Mouse (Mus musculus): ENCODE data around the gene Srsf3. TPM values are rescaled to one million over a fixed set of nuclear protein-coding genes. Genes with fewer than 3 reads are reported as not detected.
"Not testable (repeated sequence)": the region's sequence is repeated elsewhere in the genome, so short reads cannot be mapped to it uniquely, and the experiment has no call there.

Srsf3 gene
- 103 and 119 TPM in 2 replicates for polyA plus RNA-seq (2012; rRNA removed)

DNA sequence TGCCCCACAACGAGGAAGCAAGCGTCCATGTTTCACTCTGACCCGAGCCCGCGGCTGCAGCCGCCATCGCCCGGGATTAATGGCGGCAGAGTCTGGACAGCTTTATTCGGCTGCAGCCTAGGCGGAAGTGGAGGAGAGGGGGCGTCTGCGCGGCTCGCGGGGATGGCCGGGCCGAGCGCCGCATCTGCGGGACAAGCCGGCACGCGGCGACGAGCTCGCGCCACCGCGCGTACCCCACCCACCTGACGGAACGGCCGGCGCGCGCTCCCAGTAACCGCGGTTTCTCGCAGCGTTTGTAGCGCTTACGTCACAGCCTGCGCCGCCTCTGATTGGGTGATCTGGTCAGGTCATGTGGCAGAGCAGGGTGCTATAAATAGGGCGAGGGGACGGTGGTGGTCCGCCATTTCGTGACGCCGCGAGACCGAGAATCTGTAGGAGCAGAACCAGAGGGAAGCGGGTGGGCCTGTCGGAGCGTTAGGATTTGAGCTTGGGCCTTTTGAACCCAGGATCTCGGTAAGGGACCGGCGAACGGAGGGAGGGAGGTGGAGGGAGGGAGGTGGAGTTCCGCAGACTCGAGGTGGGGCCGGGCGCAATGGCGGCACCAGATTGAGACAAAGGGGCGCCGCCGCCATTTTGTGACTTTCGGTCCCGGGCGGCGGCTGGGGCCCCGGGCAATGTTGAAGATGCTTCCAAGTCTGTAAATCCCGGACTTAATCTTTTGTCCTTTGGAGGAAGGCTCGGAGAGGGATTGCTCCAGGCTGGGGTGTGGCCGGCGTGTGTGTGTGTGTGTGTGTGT, at the start of gene Srsf3:
TSS of gene Srsf3 (plus strand) at position 355 of the 796 bp plus-strand sequence.
- DNase-seq (ENCODE audit: low read depth), result no peak

DNA sequence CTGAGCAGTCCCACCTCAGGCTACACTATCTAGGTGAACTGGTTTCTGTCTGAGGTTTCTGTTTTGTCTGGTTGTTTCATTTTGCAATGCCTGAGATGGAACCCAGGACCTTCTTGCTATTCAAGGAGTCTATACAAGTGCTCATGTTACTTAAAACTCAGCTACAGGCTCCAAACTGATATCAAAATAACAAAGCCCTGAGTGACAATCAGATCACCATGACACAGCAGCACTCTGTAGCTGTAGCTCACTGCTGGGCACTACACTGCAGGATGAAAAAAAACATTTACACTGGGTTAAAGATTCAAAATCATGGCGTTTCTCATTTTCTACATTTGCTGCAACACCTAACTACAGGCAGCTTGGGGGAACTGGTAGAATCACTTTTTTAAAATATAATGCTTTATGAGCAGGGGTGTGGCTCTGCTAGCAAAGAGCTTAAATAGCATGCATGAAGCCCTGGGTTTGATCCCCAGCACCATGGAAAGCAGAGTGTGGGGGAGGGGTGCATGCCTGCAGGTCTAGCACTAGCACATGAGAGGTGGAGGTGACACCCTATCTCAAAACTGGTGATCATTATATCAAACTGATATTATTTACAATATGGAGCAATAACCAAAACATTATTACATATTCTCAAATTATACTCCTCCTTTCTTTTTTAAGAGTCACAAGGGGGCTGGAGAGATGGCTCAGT, 47.6 kb upstream of the Srsf3 start:
- no peak for DNase-seq (ENCODE audit: low read depth)

DNA sequence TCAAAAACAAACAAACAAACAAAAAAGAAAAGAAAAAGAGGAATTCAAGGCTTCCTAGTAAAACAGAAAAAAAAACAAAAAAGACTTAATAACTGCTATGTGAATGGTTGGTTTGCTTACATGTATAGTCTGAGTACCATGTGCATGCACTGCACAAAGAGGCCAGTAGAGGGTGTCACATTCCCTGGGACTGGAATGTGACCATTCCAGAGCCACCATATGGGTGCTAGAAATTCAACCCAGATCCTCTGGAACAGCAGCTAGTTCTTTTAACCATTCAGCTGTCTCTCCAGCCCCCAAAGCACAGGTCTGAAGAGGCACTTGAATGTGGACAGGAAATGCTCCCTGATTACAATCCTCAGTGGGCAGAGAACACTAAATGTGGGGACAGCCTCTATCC, 45.6 kb upstream of the Srsf3 start:
- DNase-seq (ENCODE audit: low read depth), result no peak

DNA sequence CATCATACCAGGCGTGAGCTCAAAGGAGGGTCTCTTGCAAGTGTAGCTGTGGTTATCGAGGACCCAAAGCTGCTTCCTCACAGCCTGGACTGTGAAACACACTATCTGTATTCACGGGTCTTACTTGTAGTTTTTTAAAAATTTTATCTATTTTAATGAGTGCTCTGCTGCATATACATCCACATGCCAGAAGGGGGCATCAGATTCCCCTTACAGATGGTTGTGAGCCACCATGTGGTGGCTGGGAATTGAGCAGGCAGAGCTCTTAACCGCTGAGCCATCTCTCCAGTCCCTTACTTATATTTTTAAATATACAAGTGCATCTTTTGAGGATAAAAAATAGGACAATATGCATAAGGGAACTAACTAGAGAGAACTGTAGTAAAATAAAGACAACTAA, 44.7 kb upstream of the Srsf3 start:
- no peak for DNase-seq (ENCODE audit: low read depth)

DNA sequence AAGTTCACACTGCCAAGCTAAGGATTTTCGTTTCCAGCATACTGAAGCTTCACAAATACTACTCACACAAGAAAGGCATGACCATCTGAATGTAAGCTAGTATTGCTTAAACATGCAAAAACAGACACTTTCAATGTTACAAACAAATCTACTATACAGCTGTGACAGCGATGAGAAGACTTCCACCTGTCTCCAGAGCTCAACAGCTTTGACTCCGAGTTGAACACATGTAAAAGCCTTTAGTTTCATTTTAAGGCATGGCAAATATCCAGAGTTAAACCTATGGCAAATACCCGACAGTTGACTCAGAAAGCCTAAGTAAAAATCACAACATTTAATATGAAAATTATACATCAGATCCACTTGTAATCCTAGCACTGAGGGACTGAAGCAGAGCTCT, 44.1 kb upstream of the Srsf3 start:
- peak; percentile 49 for DNase-seq (ENCODE audit: low read depth)

DNA sequence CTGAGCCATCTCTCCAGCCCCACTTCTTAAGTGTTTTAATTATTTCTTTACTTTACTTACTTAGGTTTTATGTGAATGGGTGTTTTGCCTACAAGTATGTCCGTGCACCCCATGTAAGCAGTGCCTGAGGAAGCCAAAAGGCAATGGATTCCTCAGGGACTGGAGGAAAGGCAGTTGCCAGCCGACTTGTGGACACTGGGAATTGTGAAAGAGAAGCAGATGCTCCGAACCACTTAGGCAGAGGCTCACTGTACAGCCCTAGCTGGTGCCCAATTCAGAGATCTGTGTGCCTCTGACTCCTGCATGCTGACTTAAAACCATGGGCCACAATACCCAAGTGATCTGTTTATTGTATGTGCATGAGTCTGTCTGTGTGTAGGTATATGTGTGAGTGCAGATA, 43.4 kb upstream of the Srsf3 start:
- DNase-seq (ENCODE audit: low read depth), result no peak

DNA sequence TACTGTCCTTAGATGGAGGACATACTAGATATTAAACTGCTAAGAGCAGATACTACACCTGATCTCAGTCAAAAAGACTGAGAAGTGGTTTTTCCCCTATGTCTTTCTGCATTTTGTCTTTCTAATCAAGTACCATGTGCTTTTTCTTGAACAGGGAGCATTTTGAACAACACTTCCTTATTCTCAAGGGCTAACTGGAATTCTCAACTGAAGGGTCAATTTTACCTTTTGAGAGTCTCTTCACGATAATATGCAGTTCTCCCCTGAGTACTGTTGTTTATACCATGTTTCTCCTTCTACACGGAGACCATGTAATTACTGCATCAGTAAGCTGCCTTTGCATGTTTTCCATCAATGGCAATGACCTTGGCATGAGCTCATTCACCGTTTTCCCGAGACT, 42.4 kb upstream of the Srsf3 start:
- DNase-seq (ENCODE audit: low read depth), result no peak

DNA sequence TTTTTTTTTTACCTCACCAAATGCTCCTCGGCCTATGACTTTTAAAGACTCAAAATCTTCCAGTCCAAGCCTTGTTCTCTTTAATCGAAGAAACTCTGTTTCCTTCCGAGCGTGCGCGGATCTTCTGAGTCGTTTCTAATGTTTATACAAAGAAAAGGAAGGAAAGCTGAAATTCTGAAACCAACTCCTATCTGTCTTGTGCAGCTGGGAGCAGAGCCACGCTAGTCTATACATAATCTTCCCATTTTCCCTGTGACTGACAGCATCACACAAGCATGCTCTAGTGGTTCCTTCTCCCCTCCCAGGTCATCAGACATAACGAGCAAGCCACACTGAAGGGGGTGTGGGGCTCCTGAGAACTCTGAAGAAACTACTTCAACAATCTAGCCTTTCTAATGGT, 41.1 kb upstream of the Srsf3 start:
- DNase-seq (ENCODE audit: low read depth), result no peak

DNA sequence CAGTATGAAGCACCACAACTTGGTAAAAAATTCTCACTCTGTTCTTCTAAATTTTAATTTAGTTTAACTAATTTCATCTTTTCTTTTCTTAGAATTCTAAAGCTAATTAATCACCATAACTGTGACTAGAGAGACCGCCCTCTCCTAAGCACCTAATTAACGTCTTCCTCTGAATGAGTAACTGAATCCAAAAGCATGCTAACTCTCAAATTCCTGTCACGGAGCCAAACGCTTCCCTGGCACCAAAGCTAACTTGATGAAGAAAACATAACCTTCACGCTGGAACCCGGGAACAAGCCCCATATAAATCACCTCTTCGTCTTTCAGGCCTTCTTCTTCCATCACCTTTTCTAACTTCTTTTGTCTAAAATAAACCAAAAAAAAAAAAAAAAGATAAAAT, 40.3 kb upstream of the Srsf3 start:
- DNase-seq (ENCODE audit: low read depth), result no peak

DNA sequence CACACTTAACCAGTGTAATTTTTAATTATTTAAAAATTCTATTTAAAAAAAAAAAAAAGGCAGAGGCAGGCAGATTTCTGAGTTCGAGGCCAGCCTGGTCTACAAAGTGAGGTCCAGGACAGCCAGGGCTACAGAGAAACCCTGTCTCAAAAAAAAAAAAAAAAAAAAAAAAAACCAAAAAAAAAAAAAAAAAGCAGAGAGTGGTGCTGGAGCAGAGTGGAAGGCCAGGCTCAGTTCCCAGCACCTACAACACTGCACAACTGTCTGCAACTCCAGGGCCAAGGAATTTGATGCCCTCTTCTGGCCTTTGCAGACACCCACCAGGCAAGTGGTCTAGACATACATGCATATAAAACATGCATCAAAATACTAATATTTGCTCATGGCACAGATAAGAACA, 39.4 kb upstream of the Srsf3 start:
- not testable (repeated sequence) for DNase-seq (ENCODE audit: low read depth)

DNA sequence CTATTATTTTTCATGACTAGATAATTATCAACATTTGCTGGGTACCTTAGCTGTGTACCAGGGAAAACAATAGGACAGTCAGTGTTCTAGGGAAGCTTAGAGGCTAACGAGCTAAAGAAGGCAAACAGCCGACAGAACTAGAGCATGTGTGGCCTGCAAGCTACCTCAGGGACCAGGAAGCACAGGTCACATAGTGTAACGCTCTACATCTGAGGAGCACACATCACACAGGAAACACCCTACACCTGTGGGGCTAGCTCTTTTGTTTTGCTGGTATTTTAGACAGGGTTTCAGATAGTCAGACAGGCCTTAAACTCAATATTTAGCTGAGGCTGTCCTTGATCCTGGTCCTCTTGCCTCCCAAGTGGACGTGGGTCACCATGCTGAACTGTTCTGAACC, 37.8 kb upstream of the Srsf3 start:
- DNase-seq (ENCODE audit: low read depth), result no peak

DNA sequence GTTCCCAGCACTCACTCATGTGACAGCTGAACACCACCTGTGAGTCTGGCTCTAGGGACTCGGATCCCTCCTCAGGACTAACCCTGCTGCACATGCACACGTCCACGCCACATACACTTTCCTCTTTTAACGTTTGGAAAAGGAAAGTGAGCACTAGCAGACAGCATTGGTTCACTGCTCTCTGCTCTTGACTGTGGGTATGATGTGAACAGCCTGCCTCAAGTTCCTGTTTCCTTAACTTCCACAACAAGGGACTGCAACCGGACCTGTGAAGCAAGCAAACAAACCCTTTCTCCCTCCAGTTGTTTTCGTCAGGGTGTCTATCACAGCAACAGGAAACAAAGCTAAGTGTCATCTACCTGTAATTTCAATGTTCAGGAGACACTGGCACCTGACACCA, 32.0 kb upstream of the Srsf3 start:
- no peak for DNase-seq (ENCODE audit: low read depth)

DNA sequence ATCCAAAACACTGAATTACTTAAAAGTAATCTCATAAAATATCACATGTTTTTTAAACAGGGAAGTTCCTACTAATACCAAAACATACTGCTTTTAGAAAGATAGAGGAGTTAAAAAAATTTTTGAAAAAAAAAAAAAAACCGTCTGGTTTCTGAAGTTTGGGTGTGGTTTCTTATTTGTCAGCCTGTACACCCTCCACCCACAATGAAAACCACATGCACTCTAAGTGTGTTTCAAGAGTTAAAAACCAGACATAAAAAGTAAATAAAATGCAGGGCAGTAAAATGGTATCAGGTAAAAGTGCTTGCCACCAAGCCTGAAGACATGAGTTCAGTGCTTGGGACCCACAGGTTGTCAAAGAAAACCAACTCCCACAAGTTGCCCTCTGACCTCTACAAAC, 28.7 kb upstream of the Srsf3 start:
- DNase-seq (ENCODE audit: low read depth), result no peak

DNA sequence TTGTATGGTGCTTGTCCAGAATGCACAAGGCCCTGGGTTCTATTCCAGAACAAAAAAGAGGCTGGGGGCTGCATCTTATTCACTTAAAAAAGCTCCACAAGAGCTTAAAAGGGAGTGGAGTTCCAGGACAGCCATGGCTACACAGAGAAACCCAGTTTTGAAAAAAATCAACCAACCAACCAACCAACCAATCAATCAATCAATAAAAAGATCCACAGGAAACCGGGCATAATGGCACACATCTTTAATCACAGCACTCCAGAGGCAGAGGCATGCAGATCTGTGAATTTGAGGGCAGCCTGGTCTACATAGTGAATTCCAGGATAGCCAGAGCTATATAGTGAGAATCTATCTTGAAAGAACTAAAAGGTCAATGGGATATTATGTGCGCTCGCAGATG, 27.4 kb upstream of the Srsf3 start:
- DNase-seq (ENCODE audit: low read depth), result no peak

DNA sequence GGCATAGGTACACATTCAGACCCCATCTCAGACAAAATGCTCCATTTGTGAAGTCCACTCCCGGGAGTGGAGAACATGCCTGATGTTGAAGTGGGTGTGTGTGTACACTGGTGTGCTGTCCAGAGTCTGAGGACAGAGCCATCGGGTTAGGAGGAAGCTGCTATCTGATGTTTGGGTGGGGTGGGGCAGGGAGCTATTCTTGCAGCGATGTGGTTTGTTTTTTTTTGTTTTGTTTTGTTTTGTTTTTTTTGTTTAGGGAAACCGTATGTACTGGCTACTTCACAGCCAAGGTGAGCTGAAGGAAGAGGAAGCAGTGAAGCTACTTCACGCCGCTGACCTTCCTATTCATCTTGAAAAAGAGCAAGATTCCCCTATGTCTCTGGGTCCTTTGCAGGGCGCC, 25.6 kb upstream of the Srsf3 start:
- DNase-seq (ENCODE audit: low read depth), result no peak

DNA sequence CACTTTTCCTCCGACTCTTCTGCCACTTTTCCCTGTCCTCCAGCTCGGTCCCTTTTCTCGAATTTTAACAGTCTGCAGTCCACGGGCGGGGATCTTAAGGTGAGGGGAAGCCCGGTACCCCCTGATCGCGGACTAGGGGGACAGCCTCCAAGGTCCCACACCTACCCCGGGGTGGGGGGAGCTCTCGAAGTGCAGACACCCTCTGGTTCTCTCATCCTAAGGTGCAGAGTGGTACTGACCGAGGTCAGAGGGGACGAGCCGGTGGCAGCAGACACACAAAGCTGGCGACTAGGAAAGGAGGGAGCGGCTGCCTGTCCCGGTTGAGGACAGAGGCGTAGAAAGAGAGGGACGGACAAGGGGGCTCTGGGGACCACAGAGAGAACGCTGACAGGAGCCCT, 25.2 kb upstream of the Srsf3 start:
- no peak for DNase-seq (ENCODE audit: low read depth)

DNA sequence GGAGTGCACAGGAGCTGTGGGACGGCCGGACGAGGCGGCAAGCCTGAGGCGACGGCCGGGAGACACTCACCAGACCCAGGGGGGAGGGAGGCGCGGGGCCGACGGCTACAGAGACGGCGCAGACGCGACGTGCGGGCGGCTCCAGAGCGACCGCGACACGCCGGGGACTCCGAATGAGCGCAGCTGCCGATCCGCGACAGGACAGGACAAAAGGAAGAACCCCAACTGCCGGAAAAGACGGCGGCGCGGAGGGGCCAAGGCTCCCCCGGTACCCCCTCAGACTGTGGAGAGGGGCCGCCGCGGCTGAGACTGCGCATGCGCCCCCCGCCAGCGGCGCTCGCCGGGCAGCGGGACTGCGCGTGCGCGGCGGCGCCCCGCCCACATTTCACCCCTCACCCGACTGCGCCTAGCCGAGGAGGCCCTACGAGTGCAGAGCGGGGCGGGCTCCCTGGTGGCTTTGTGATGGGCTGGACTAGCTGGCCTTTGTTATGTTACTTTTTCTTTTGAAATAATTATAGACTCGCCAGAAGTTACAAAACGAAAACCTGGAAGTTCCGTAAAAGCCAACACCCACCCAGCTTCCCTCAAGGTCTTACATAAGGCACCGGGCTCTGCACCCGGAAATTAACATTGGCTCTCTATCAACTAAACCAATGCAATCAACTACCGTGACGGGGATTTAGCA, 24.6 kb upstream of the Srsf3 start, which contains the start of gene Stk38:
TSS of gene Stk38 (minus strand) at position 355 of the 685 bp plus-strand sequence.
- DNase-seq (ENCODE audit: low read depth), result no peak

DNA sequence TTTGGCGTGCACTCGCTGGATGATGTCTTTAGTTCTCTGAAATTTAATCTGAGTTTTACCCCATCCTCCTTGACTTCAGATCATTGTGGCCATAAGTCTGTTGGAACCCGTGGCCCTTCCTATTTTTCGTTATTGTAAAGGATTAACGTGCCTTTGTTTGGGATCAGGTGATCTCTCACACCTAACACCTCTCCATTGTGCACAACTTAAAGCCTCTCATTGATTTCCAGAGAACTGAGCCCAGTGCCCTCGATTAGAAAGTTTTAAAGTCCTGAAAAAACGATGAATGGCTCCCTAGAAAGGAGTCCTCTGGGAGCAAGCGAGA, 24.1 kb upstream of the Srsf3 start:
- no peak for DNase-seq (ENCODE audit: low read depth)

DNA sequence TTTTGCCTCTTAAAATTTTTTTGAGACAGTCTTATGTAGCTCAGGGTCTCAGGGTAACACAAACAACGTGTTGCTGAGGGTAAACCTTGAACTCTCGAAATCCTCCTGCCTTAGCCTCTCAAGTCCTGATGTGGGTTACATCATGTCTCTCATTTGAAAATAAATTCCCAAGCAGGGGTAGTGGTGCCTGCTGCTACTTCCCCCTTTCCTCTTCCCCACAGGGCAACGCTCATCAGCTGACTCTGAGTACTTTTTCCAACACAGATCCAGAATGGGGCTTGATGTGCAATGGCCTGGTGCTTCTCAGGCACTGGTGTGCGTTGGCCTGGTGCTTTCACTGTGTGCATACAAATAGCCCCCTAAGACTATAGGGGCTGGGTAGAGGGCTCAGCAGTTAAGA, 23.2 kb upstream of the Srsf3 start:
- no peak for DNase-seq (ENCODE audit: low read depth)

DNA sequence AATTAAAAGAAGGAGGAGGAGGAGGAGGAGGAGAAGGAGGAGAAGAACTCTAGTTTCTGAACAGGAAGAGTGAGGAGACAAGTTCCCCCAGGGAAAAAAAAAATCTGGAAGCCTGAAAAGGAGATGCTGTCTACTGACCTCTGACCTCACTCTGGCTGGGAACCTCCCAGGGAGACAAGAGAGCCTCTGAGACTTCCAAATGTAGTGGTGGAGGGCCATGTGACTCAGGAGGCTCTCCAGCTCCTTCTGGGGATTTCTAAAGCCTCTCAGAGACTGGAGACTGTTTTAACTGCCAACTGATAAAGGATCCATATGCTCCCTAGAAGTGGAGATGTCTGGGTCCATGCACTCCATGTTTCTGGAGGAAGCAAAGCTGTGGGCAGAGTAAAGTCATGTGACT, 18.2 kb upstream of the Srsf3 start:
- no peak for DNase-seq (ENCODE audit: low read depth)

DNA sequence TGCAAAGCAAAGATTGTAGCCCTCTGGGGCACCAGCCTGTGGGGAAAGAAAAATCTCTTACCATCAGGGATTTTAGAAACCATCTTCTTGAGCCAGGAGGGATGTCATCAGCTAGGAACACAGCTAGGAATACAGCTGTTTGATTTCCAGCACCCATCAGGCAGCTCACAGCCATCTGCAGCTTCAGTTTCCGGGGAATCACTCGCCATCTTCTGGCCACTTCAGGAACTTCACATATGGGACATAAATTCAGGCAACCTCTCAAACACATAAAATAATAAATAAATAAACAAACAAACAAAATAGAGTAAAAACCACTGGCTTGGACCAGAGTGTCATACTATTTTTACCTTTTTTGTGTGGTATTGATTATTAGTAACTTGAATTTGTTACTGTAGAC, 16.8 kb upstream of the Srsf3 start:
- no peak for DNase-seq (ENCODE audit: low read depth)

DNA sequence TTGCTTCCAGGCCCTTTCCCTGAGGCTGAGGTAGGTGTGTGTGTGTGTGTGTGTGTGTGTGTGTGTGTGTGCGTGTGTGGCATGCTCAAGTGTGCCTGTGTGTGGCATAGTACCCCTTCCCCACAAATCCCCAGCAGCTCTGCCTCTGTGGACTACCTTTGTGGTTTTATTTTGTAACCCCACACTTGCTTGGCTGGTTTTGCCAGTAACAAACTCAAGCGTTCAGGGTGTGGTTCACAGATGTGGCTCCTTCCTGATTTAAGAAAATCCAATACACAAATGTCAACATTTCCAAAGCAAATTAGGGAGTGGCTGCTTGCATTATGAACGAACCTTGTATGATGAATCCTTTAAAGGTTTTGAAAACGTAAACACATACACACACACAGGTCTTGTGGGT, 15.7 kb upstream of the Srsf3 start:
- DNase-seq (ENCODE audit: low read depth), result no peak

Data from gonadal fat pad, adult 2 months (tissue).